ENCODE assay signal across 15 mouse cellular contexts in the genomic region with DNA sequence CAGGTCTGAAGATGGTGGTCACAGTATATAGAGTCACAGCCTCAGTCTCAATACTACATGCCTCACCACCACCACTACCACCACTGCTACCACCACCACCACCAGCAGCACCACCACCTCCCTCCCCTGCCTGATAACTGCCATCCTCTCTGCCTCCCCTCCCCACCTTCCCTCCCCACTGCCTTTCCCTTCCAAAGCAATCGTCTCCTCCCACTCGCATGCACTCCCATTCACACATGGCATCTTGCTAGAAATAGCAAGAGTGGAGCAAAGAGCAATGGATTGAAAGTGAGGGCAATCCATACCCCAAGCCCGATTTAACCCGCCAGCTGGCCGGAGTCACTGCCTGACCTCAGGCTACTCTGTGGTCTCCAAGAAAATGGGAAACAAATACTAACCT. TPM values are rescaled to one million over a fixed set of nuclear protein-coding genes. Genes with fewer than 3 reads are reported as not detected.
DNase-seq lines count a peak whose midpoint lies in the region; ATAC-seq and TF ChIP-seq lines count a peak whose summit lies in the region.
"Had no signal": no experiment of that assay in that cellular context is flagged by ENCODE, and none has a peak within 500 bp of the region (broad histone marks: within the 10 kb centered on the region; RNA-seq: fewer than 3 reads in every experiment).

No protein-coding gene starts in this region.

- H3K4me3 ChIP-seq in megakaryocyte, embryonic 14.5 days (replicated peaks): peak overlapping the region; percentile 20
- peak overlapping the region; percentile 63 for H3K4me3 ChIP-seq in forebrain, embryonic 14.5 days (ENCODE audit: low read depth, low read length)
- peak overlapping the region; percentile 72 for H3K4me3 ChIP-seq in hindbrain, postnatal 0 days (ENCODE audit: low read length)
- H3K4me3 ChIP-seq in neural tube, embryonic 14.5 days (ENCODE audit: low read depth, low read length): peak overlapping the region; percentile 73; the same call in 1 of the 2 replicates
- H3K4me3 ChIP-seq: erythroblast, embryonic 14.5 days; liver, embryonic 15.5 days had no signal

- H3K27ac ChIP-seq in forebrain, embryonic 14.5 days (ENCODE audit: low read depth, low read length): no peak overlapping the region
- H3K27ac ChIP-seq in hindbrain, postnatal 0 days: no peak overlapping the region
- H3K27ac ChIP-seq in neural tube, embryonic 14.5 days (ENCODE audit: low read depth, low read length): no peak overlapping the region
- H3K27ac ChIP-seq: liver, embryonic 15.5 days had no signal

- ATAC-seq in megakaryocyte, adult 5-6 weeks (ENCODE audit: poor library complexity, severe bottlenecking): no peak
- ATAC-seq in forebrain, embryonic 14.5 days: no peak
- no peak for ATAC-seq in hindbrain, postnatal 0 days
- no peak for ATAC-seq in neural tube, embryonic 14.5 days (ENCODE audit: low read depth)
- ATAC-seq: intestine, embryonic 16.5 days had no signal

- WGBS in forebrain, embryonic 14.5 days: 41% methylated on average over 5 of the region's 5 CpGs
- WGBS in hindbrain, postnatal 0 days: 38% methylated on average over 5 of the region's 5 CpGs
- 33% methylated on average over 5 of the region's 5 CpGs for WGBS in neural tube, embryonic 14.5 days

- TF ChIP-seq CTCF in hindbrain, postnatal 0 days (IDR thresholded peaks at IDR 0.05; ENCODE audit: low read depth): no peak

- H3K36me3 ChIP-seq in megakaryocyte, embryonic 14.5 days (replicated peaks; ENCODE audit: low read length): no peaks in the 10 kb centered on the region
- H3K36me3 ChIP-seq in forebrain, embryonic 14.5 days (ENCODE audit: control insufficient read depth, insufficient read depth, low read length): no peaks in the 10 kb centered on the region
- H3K36me3 ChIP-seq in hindbrain, postnatal 0 days (ENCODE audit: insufficient read depth, low read length): no peaks in the 10 kb centered on the region
- H3K36me3 ChIP-seq in neural tube, embryonic 14.5 days (ENCODE audit: control insufficient read depth, insufficient read depth, low read length): no peaks in the 10 kb centered on the region
- H3K36me3 ChIP-seq: liver, embryonic 15.5 days had no signal

- peaks cover 94% of the 10 kb centered on the region for H3K27me3 ChIP-seq in megakaryocyte, embryonic 14.5 days (replicated peaks)
- H3K27me3 ChIP-seq in forebrain, embryonic 14.5 days (replicated peaks; ENCODE audit: control insufficient read depth, insufficient read depth, low read length): 0 out of 2 replicates have a peak, but pooled peaks cover 4% of the 10 kb centered on the region
- no peaks in the 10 kb centered on the region for H3K27me3 ChIP-seq in hindbrain, postnatal 0 days (ENCODE audit: insufficient read depth, low read length)
- H3K27me3 ChIP-seq in neural tube, embryonic 14.5 days (ENCODE audit: control insufficient read depth, insufficient read depth, low read length): peaks cover 2% of the 10 kb centered on the region; the same call in 1 of the 2 replicates

- H3K4me1 ChIP-seq in megakaryocyte, embryonic 14.5 days: peaks cover 24% of the 10 kb centered on the region
- peaks cover 24% of the 10 kb centered on the region; the same call in 1 of the 2 replicates for H3K4me1 ChIP-seq in forebrain, embryonic 14.5 days (ENCODE audit: control insufficient read depth, insufficient read depth, low read length)
- 0 out of 2 replicates have a peak, but pooled peaks cover 7% of the 10 kb centered on the region for H3K4me1 ChIP-seq in hindbrain, postnatal 0 days (ENCODE audit: insufficient read depth, low read length)
- H3K4me1 ChIP-seq in neural tube, embryonic 14.5 days (ENCODE audit: control insufficient read depth, insufficient read depth, low read length): peaks cover 17% of the 10 kb centered on the region; the same call in 1 of the 2 replicates
- H3K4me1 ChIP-seq: liver, embryonic 15.5 days had no signal

- H3K9ac ChIP-seq in forebrain, embryonic 14.5 days (ENCODE audit: low read length): no peak overlapping the region
- H3K9ac ChIP-seq in hindbrain, postnatal 0 days (replicated peaks; ENCODE audit: low read length): no peak overlapping the region
- H3K9ac ChIP-seq in neural tube, embryonic 14.5 days (replicated peaks; ENCODE audit: low read depth, low read length): no peak overlapping the region
- H3K9ac ChIP-seq: liver, embryonic 15.5 days had no signal

- H3K9me3 ChIP-seq in megakaryocyte, embryonic 14.5 days: 0 out of 2 replicates have a peak, but pooled peaks cover 10% of the 10 kb centered on the region
- H3K9me3 ChIP-seq in forebrain, embryonic 14.5 days (replicated peaks; ENCODE audit: control insufficient read depth, low read length): no peaks in the 10 kb centered on the region
- no peaks in the 10 kb centered on the region for H3K9me3 ChIP-seq in hindbrain, postnatal 0 days (ENCODE audit: low read length)
- no peaks in the 10 kb centered on the region for H3K9me3 ChIP-seq in neural tube, embryonic 14.5 days (ENCODE audit: control insufficient read depth, low read length)
- H3K9me3 ChIP-seq: liver, embryonic 15.5 days had no signal

- peak overlapping the region; percentile 91 for H3K4me2 ChIP-seq in forebrain, embryonic 14.5 days (ENCODE audit: low read length)
- peak overlapping the region; percentile 89 for H3K4me2 ChIP-seq in hindbrain, postnatal 0 days (ENCODE audit: low read depth, low read length)
- H3K4me2 ChIP-seq in neural tube, embryonic 14.5 days (ENCODE audit: low read depth, low read length): peak overlapping the region; percentile 81
- H3K4me2 ChIP-seq: liver, embryonic 15.5 days had no signal

- DNase-seq in forebrain, embryonic 14.5 days (ENCODE audit: low spot score): no peak
- no peak for DNase-seq in hindbrain, postnatal 0 days (ENCODE audit: low spot score)
- DNase-seq in kidney, postnatal 4 days: no peak
- DNase-seq in kidney, adult 8-10 months: no peak
- DNase-seq in thymus, postnatal 36 days: no peak
- DNase-seq: gastrocnemius, postnatal 36 days; lung, postnatal 36 days; thymus, postnatal 25 days had no signal

RNA-seq across cellular contexts. Expression of a gene that starts 3.7 kb away (rescaled TPM):
- 0.21 and 2.2 TPM in 2 replicates for polyA plus RNA-seq in megakaryocyte, embryonic 14.5 days (2012; ENCODE audit: insufficient read depth, low replicate concordance)
- not detected in 2 replicates for total RNA-seq in megakaryocyte, adult 5-6 weeks (2015)
- total RNA-seq in megakaryocyte, adult 5-6 weeks (2017): not detected in 2 replicates
- polyA plus RNA-seq in forebrain, embryonic 14.5 days (2014; fragmentation: Nextera tagmentation; extraction: Ambion mirVana): 16.6 and 17.9 TPM in 2 replicates
- total RNA-seq in hindbrain, postnatal 0 days (2014; rRNA removed): 24.9 and 28.7 TPM in 2 replicates
- 31.7 and 35.5 TPM in 2 replicates for polyA plus RNA-seq in hindbrain, postnatal 0 days (2015; fragmentation: Nextera tagmentation; extraction: Ambion mirVana)
- 43.6 and 45.9 TPM in 2 replicates for polyA plus RNA-seq in neural tube, embryonic 14.5 days (2014; fragmentation: Nextera tagmentation; extraction: Ambion mirVana)
- total RNA-seq: gastrocnemius, postnatal 36 days; heart, postnatal 10 days had no signal
- polyA plus RNA-seq: erythroblast, embryonic 14.5 days; intestine, embryonic 16.5 days; liver, embryonic 15.5 days had no signal

Comparison
In these comparisons a context has a peak if more than half of its experiments do, and no peak if none do; other contexts are left out.
1. H3K4me3 ChIP-seq: peak in every context shown above with its lines; median percentile 73 in neural tube, embryonic 14.5 days; 72 in hindbrain, postnatal 0 days; 63 in forebrain, embryonic 14.5 days; 20 in megakaryocyte, embryonic 14.5 days.